Mouse (Mus musculus) heart, postnatal 4 days (tissue): ENCODE measurements at regions not wholly inside any gene's neighbourhood (a gene's known extent, or its start where the extent isn't known, plus 50 kb on each side); places are given as distances from the start of the nearest gene placed in this dataset.
A peak's percentile ranks its signal among the peaks of the same experiment; 100 is the strongest.

Source experiments
- DNase-seq: peaks from one replicate; pipeline ENCODE4 v3.0.0; 2021

- peak; percentile 5 for DNase-seq
These were observed 774.6 kb downstream of the Brinp1 start for GRCm38 (mm10) chr4:68179551-68179950.

GRCm38 (mm10) chr4:68156499-68156898 lies 797.7 kb downstream of the Brinp1 start:
- no peak for DNase-seq

GRCm38 (mm10) chr4:68148483-68149069 lies 805.6 kb downstream of the Brinp1 start:
- no peak for DNase-seq

GRCm38 (mm10) chr4:68128124-68128523 lies 826.1 kb downstream of the Brinp1 start:
- no peak for DNase-seq

- no peak for DNase-seq
These were observed 839.7 kb downstream of the Brinp1 start for GRCm38 (mm10) chr4:68114502-68114901.

- no peak for DNase-seq
These were observed 868.9 kb downstream of the Brinp1 start for GRCm38 (mm10) chr4:68085255-68085654.

GRCm38 (mm10) chr4:68056813-68057578 lies 897.2 kb downstream of the Brinp1 start:
- no peak for DNase-seq

- DNase-seq = peak; percentile 17
These were observed 931.3 kb downstream of the Brinp1 start for GRCm38 (mm10) chr4:68022891-68023303.

GRCm38 (mm10) chr4:68011371-68011770 lies 942.8 kb downstream of the Brinp1 start:
- no peak for DNase-seq

GRCm38 (mm10) chr4:67994796-67995283 lies 959.4 kb downstream of the Brinp1 start:
- DNase-seq = no peak

GRCm38 (mm10) chr4:67963456-67963855 lies 990.7 kb downstream of the Brinp1 start:
- no peak for DNase-seq

GRCm38 (mm10) chr4:67948000-67948399 lies 1006.2 kb downstream of the Brinp1 start:
- DNase-seq = no peak

- DNase-seq = no peak
These were observed 1021.7 kb downstream of the Brinp1 start for GRCm38 (mm10) chr4:67932481-67932880.

- DNase-seq = no peak
These were observed 1055.1 kb downstream of the Brinp1 start for GRCm38 (mm10) chr4:67899109-67899508.

- no peak for DNase-seq
These were observed 1062.1 kb downstream of the Brinp1 start for GRCm38 (mm10) chr4:67891946-67892575.

GRCm38 (mm10) chr4:67887954-67888353 lies 1060.6 kb downstream of the Tlr4 start:
- DNase-seq = no peak

- no peak for DNase-seq
These were observed 1057.8 kb downstream of the Tlr4 start for GRCm38 (mm10) chr4:67885204-67885603.

GRCm38 (mm10) chr4:67862218-67862617 lies 1034.8 kb downstream of the Tlr4 start:
- no peak for DNase-seq

- no peak for DNase-seq
These were observed 1034.4 kb downstream of the Tlr4 start for GRCm38 (mm10) chr4:67861801-67862200.

- DNase-seq = no peak
These were observed 1025.6 kb downstream of the Tlr4 start for GRCm38 (mm10) chr4:67853001-67853400.

GRCm38 (mm10) chr4:67833397-67833796 lies 1006.0 kb downstream of the Tlr4 start:
- DNase-seq = no peak

- DNase-seq = no peak
These were observed 998.1 kb downstream of the Tlr4 start for GRCm38 (mm10) chr4:67825484-67825883.

GRCm38 (mm10) chr4:67796050-67796449 lies 968.7 kb downstream of the Tlr4 start:
- no peak for DNase-seq
